Mouse (Mus musculus) midbrain, embryonic 10.5 days (tissue): ENCODE measurements around the gene Mrpl38. TPM values are rescaled to one million over a fixed set of nuclear protein-coding genes. Genes with fewer than 3 reads are reported as not detected.
A peak's percentile ranks its signal among the peaks of the same experiment; 100 is the strongest.
"Not testable (repeated sequence)": the region's sequence is repeated elsewhere in the genome, so short reads cannot be mapped to it uniquely, and the experiment has no call there.

Experiments used
- DNase-seq: peaks from one replicate; pipeline ENCODE4 v3.0.0-alpha.2; 2017; ENCODE audit warnings: low spot score
- H3K27ac ChIP-seq: fragments of 300-500 bp; sonication (generic); replicated peaks from 2 replicates; pipeline ENCODE4 v1.5.1; 2016; ENCODE audit warnings: mild to moderate bottlenecking
- H3K27me3 ChIP-seq: fragments of 300-500 bp; sonication (generic); 2 replicates; pipeline ENCODE4 v1.6.1; 2016; ENCODE audit warnings: low read depth, mild to moderate bottlenecking; ENCODE audit not compliant: poor library complexity, severe bottlenecking
- H3K36me3 ChIP-seq: fragments of 300-500 bp; sonication (generic); 2 replicates; pipeline ENCODE4 v1.6.1; 2016; ENCODE audit warnings: mild to moderate bottlenecking, moderate library complexity
- H3K4me1 ChIP-seq: fragments of 300-500 bp; sonication (generic); 2 replicates; pipeline ENCODE4 v1.6.1; 2016
- H3K4me3 ChIP-seq: fragments of 300-500 bp; sonication (generic); 2 replicates; pipeline ENCODE4 v1.5.1; 2016; ENCODE audit warnings: mild to moderate bottlenecking, moderate library complexity
- H3K9me3 ChIP-seq: fragments of 300-500 bp; sonication (generic); replicated peaks from 2 replicates; pipeline ENCODE4 v1.6.1; 2016; ENCODE audit warnings: mild to moderate bottlenecking
- WGBS: fragments of 180-500 bp; shearing (Covaris S2); methylation state at CpG from one replicate; pipeline ENCODE4 v1.1.7; 2016; 5-methylcytosine and 5-hydroxymethylcytosine counted together
- polyA plus RNA-seq: library from polyadenylated mRNA; unstranded; fragments of >200 nt; fragmentation: Nextera tagmentation; extraction: Ambion mirVana; gene quantifications from 2 replicates; pipeline ENCODE4 v1.2.1, GENCODE M21; 2016

Gene Mrpl38
- polyA plus RNA-seq, 1 experiment from 2014 or later = 113 TPM

DNA sequence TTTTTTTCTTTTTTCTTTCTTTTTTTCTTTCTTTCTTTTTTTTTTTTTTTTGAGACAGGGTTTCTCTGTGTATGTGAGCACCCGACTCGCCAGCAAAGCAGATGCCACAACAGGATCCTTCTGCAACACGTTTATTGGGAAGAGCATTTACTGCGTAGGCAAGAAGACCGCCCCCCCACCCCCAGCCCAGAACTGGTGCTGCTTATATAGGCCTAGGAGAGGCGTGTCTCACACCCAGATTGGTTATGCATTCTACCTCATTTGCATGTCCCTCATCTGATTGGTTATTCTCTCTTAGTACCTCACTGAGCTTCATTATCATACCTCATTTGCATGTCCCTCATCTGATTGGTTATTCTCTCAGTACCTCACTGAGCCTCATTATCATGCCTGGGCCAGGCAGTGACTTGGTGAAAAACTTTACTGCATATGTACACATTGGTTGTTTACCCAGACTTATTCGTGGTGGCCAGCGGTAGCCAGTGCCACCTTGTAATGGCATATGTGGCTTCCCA is 16.9 kb downstream of the Mrpl38 start:
- not testable (repeated sequence) for H3K9me3 ChIP-seq, H3K4me3 ChIP-seq, DNase-seq, H3K27me3 ChIP-seq, H3K27ac ChIP-seq
- peaks cover 13% of the 10 kb centered on the region for H3K36me3 ChIP-seq
- 95% methylated on average over 8 of the region's 8 CpGs for WGBS
- peaks cover 17% of the 10 kb centered on the region for H3K4me1 ChIP-seq

DNA sequence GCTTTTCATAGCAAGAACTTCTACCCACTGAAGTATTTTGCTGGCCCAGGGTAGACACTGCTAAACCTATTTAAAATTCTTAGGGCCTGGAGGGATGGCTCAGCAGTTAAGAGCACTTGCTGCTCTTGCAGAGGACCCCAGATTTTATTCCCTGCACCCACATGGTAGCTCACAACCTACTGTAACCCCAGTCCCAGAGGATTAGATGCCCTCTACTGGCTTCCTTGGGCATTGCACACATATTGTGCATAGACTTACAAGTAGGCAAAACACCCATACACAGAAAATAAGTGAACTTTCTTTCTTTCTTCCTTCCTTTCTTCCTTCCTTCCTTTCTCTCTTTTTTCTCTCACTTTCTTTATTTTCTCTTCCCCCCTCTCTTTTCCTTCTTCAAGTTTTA is 20.8 kb downstream of the Mrpl38 start:
- Histone ChIP-seq H3K27ac (no peak overlapping the region), H3K4me3 (no peak overlapping the region)

DNA sequence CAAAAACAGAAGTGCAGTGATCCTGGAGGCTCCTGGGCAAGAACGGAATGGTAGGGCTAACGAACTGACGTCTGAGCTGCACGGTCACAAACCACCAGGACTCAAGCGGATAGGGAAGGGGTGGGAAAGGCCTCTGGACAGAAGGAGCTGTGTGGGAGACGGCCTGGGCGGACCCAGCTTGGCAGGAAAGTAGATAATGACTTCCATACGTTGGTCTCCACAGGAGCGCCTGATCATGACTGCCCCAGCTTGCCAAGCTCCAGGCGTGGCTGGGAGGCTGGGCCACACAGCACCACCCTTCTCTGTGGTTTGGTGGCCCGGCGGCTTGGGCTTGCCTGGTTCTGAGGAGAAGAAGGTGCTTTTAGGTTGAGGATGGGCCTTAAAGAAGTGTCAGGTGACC is 21.4 kb downstream of the Mrpl38 start:
- H3K4me1 ChIP-seq = peaks cover 13% of the 10 kb centered on the region
- H3K27me3 ChIP-seq = peaks cover 4% of the 10 kb centered on the region
- no peaks in the 10 kb centered on the region for H3K9me3 ChIP-seq
- DNase-seq = no peak
- H3K36me3 ChIP-seq = no peaks in the 10 kb centered on the region
- WGBS = 79% methylated on average over 12 of the region's 12 CpGs
- no peak overlapping the region for H3K4me3 ChIP-seq
- H3K27ac ChIP-seq = no peak overlapping the region

More for the DNA sequence above, 20.8 kb downstream of the Mrpl38 start:
- DNase-seq = no peak
- H3K4me1 ChIP-seq = peaks cover 13% of the 10 kb centered on the region
- H3K9me3 ChIP-seq = no peaks in the 10 kb centered on the region
- no peaks in the 10 kb centered on the region for H3K36me3 ChIP-seq
- H3K27me3 ChIP-seq = no peaks in the 10 kb centered on the region

DNA sequence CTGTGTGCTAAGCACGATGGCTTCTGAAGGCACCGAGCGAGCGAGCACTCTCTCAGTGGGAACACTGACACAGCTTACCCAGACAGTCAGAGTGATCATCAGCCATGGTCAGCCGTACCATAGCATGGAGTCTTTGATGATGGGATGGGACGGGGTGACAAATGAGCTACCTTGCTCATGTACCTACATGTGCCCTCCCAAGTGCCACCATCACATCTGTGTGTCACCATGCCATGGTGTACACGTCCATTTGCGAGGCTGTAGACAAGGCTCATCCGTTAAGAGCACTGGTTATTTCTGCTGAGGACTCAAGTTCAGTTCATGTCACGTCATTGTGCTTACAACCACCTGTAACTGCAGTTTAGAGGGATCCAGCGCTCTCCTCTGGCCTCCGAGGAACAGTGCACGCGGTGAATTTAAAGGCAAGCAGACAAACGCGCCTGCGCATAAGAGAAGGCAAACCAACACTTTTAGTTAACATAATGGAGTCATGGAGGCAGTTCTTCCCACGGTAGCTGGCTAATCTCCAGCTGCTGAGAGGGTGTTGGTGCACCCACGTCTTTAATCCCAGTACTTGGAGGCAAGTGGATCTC is 27.0 kb downstream of the Mrpl38 start:
- no peak for DNase-seq

DNA sequence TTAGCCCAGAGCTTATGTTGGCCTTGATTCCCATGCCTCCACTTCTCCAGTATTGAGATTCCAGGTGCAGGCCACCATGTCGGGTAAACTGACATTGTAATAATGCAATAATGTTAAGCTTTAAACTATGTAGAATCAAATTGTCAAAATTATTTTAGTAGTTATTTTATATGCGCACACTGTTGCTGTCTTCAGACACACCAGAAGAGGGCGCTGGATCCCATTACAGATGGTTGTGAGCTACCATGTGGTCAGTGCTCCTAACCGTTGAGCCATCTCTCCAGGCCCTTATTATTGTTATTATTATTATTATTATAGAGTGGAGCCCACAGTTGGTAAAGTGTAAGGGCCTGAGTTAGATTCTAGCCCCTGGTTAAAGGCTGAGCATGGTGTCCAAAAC is 27.6 kb downstream of the Mrpl38 start:
- Histone ChIP-seq H3K27me3 (peaks cover 66% of the 10 kb centered on the region), H3K9me3 (no peaks in the 10 kb centered on the region), H3K36me3 (no peaks in the 10 kb centered on the region), H3K4me1 (peaks cover 43% of the 10 kb centered on the region), H3K27ac (no peak overlapping the region), H3K4me3 (no peak overlapping the region)
- 75% methylated on average over 4 of the region's 4 CpGs for WGBS
- DNase-seq = no peak

More for the DNA sequence above, 27.0 kb downstream of the Mrpl38 start:
- Histone ChIP-seq H3K9me3 (no peaks in the 10 kb centered on the region), H3K4me3 (no peak overlapping the region), H3K27me3 (peaks cover 59% of the 10 kb centered on the region), H3K4me1 (peaks cover 36% of the 10 kb centered on the region), H3K36me3 (no peaks in the 10 kb centered on the region), H3K27ac (no peak overlapping the region)
- WGBS = 82% methylated on average over 19 of the region's 19 CpGs

DNA sequence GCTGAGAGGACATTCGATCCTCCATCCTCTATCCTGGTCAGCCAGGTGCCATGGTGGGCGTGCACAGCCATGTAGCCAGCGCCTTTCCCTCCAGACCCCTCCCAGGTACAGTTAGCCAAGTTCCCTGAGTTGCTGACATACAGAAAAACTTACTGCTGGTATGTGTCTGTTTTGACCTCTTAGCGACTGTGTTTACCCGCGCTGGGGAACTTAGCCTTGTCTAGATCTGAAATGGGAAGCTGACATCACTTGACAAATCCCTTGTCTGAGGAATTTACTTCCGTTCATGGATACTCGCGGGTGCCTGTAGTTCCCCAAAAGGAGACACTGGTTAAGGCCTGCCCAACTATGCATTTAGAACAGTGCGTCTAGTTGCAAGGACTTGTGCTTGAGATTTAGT is 28.1 kb downstream of the Mrpl38 start:
- H3K4me1 ChIP-seq = peaks cover 47% of the 10 kb centered on the region
- H3K9me3 ChIP-seq = no peaks in the 10 kb centered on the region
- no peak for DNase-seq
- peaks cover 71% of the 10 kb centered on the region for H3K27me3 ChIP-seq
- H3K27ac ChIP-seq = no peak overlapping the region
- WGBS = 31% methylated on average over 10 of the region's 10 CpGs
- H3K36me3 ChIP-seq = no peaks in the 10 kb centered on the region
- H3K4me3 ChIP-seq = peak overlapping the region; percentile 46

DNA sequence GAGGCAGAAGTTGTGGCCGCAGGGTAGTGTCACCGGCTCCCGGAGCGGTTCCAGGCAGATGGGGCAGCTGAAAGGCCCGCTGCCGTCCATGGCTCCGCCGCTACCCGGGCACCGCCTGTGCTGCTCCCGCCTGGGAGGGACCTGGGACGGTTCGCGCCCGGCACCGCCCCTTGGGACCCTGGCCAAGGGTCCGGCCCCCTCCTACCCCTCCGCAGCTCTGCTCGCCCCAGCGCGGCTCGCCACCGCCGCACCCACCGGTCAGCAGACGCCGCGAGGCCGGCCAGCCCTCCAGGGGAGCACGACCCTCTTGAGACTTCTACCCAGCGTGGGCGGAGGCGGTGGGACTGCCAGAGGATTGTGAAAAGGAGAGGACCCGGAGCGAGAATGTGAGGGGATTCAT is 28.5 kb downstream of the Mrpl38 start:
- Histone ChIP-seq H3K9me3 (no peaks in the 10 kb centered on the region), H3K27me3 (peaks cover 75% of the 10 kb centered on the region), H3K36me3 (no peaks in the 10 kb centered on the region), H3K4me1 (peaks cover 47% of the 10 kb centered on the region), H3K4me3 (peak overlapping the region; percentile 46), H3K27ac (peak overlapping the region; percentile 52; the same call in 1 of the 2 replicates)
- WGBS = 1% methylated on average over 35 of the region's 35 CpGs
- no peak for DNase-seq

DNA sequence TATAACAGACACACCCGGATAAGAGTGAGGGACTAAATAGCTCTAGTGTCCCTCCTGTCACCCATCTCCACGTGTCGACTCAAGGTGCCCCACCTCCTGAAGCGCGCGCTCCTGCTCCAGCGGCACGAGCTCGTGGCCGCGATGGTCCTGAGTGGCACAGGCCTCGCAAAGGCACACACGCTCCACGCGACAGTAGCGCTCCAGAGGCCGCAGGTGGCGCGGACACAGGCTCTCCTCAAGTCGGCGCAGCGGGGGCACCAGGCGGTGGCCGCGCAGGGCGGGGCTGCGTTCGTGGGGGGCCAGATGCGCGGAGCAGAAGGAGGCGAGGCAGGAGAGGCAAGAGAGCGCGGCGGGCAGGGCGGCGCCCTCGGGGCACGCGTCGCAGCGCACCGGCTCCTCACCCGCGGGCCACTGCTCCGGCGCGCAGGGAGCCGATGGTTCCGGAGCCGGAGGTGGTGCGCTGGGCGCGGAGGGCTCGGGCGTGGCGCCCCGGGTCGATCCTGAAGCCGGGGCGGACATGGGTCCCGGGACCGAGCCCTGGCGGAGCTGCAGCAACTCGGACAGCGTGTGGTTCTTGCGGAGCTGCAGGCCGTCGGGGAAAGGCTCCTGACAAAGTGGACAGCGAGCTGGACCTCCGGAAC is 29.1 kb downstream of the Mrpl38 start:
- Histone ChIP-seq H3K4me3 (peak overlapping the region; percentile 46), H3K27ac (peak overlapping the region; percentile 52), H3K9me3 (no peaks in the 10 kb centered on the region), H3K27me3 (peaks cover 81% of the 10 kb centered on the region), H3K36me3 (no peaks in the 10 kb centered on the region), H3K4me1 (peaks cover 49% of the 10 kb centered on the region)
- no peak for DNase-seq
- WGBS = 3% methylated on average over 70 of the region's 70 CpGs

DNA sequence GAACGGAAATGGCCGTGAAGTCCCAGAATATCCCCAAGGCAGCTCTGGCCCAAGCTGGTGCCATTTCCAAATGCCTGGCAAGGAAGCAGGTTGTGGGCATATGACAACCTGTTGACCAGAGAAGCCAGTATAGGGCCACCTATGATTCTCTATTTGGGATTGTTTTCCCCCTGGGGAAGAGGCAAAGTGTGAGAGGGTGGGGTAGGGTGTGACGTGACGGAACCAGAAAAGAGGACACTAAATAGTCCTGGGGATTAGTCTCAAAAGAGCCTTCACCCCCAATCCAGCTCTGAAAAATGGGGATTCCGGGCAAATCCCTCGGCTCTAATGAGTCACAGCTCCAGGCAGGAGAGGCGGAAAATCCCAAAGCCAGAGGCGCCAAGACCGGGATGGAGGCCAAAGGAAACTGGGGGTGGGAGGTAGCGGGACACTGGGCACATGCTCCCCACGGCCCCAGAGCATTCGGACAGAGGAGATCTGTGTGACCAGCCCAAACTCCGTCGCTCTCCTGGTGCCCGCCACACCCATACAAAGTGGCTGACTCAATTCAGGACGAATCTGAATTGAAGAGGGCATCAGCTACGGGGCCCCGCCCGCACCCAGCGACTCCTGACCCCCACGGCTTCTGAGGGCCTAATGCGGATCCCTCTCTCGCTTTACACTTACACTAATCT is 30.1 kb downstream of the Mrpl38 start:
- Histone ChIP-seq H3K9me3 (no peaks in the 10 kb centered on the region), H3K4me3 (peak overlapping the region; percentile 46), H3K4me1 (peaks cover 58% of the 10 kb centered on the region), H3K27me3 (peaks cover 91% of the 10 kb centered on the region), H3K27ac (no peak overlapping the region), H3K36me3 (no peaks in the 10 kb centered on the region)
- DNase-seq = no peak
- WGBS = 4% methylated on average over 23 of the region's 23 CpGs

DNA sequence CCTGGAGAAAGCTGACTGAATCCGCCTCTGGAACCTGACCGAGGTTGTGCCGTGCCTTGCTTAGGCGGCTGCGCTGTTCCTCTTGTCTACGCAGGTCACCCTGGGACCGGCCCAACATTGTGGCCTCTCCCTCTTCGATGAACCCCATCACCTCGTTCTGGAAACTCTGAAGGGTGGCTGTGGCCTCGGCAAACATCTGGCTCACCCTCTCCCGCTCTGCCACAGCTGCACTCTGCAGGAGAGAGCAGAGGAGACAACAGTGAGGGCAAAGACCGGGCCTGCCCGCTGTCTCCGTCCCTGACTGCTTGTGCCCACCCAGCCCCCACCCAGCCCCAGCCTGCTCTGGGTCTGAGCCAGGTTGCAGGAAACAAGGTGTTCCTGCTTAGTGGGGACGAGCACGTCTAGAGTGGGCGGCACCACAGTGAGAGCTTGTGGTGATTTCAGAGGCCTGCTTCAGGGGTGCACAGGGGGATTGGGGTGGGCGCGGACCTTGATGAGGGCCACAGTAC is 30.8 kb downstream of the Mrpl38 start:
- 8% methylated on average over 19 of the region's 19 CpGs for WGBS
- peaks cover 95% of the 10 kb centered on the region for H3K27me3 ChIP-seq
- H3K4me1 ChIP-seq = peaks cover 65% of the 10 kb centered on the region
- no peaks in the 10 kb centered on the region for H3K36me3 ChIP-seq
- H3K27ac ChIP-seq = peak overlapping the region; percentile 9; the same call in 1 of the 2 replicates
- peak overlapping the region; percentile 40 for H3K4me3 ChIP-seq
- no peak for DNase-seq
- H3K9me3 ChIP-seq = no peaks in the 10 kb centered on the region

DNA sequence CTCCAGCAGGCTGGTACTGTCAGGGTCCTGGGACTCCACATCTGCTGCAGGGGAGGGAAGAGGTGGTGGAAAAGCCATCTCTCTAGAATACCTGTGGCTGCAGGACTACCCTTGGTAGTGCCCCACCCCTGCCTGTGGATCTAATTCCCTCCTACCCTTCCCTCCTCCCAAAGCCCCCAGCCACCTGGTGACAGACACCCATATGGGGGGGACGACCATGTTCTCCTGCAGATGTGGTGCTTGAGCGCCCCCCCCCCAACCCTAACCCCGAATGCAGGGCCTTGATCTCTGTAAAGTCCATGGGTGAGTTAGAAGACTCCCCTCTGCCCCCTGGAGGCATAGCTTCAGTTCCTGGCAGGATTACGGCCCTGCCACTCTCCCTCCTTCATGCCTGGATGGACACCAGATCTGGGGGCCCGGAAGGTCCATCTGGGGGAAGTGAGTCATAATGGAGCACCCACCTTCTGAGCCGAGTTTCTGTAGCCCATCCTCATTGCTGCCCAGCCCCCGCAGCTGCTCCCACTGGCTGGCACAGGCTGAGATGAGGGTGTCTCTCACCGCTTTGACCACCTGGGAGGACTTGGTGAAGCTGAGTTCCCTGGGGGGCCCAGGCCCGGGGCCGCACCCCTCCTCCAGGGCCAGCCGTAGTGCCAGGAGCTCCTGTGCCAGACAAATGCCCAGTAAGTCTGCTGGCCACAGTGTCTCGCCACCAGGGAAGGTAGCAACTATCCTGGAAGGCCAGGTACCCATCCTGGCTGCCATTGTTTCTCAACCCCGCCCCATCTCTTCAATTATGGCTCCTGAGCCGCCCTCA is 31.5 kb downstream of the Mrpl38 start:
- peak overlapping the region; percentile 9; the same call in 1 of the 2 replicates for H3K27ac ChIP-seq
- peak overlapping the region; percentile 40 for H3K4me3 ChIP-seq
- H3K27me3 ChIP-seq = peaks cover 90% of the 10 kb centered on the region
- H3K4me1 ChIP-seq = peaks cover 69% of the 10 kb centered on the region
- DNase-seq = no peak
- H3K9me3 ChIP-seq = no peaks in the 10 kb centered on the region
- WGBS = 16% methylated on average over 13 of the region's 14 CpGs
- no peaks in the 10 kb centered on the region for H3K36me3 ChIP-seq
